Mouse (Mus musculus) forebrain, postnatal 0 days (tissue): Measurements from ENCODE around the gene Nfam1. TPM values are rescaled to one million over a fixed set of nuclear protein-coding genes. Genes with fewer than 3 reads are reported as not detected.

Source experiments
- ATAC-seq: fragments of 200-750 bp; cut with Nextera tagmentation; 2 replicates; pipeline ENCODE4 v1.8.0; 2017; ENCODE audit warnings: mild to moderate bottlenecking, moderate library complexity
- DNase-seq: peaks from one replicate; pipeline ENCODE4 v3.0.0-alpha.2; 2015
- H3K27ac ChIP-seq: fragments of 300-500 bp; sonication (generic); 2 replicates; pipeline ENCODE4 v1.5.1; 2014; ENCODE audit warnings: low read depth, mild to moderate bottlenecking, antibody characterized with exemption, low read length, moderate library complexity, mixed read lengths
- H3K27me3 ChIP-seq: fragments of 300-500 bp; sonication (generic); 2 replicates; pipeline ENCODE4 v1.6.1; 2014; ENCODE audit warnings: mild to moderate bottlenecking, low read length, mixed read lengths; ENCODE audit not compliant: insufficient read depth
- H3K36me3 ChIP-seq: fragments of 300-500 bp; sonication (generic); 2 replicates; pipeline ENCODE4 v1.6.1; 2014; ENCODE audit warnings: mild to moderate bottlenecking, moderate library complexity; ENCODE audit not compliant: insufficient read depth
- H3K4me1 ChIP-seq: fragments of 300-500 bp; sonication (generic); 2 replicates; pipeline ENCODE4 v1.6.1; 2014; ENCODE audit warnings: antibody characterized with exemption; ENCODE audit not compliant: insufficient read depth
- H3K4me2 ChIP-seq: fragments of 300-500 bp; sonication (generic); 2 replicates; pipeline ENCODE4 v1.6.1; 2014; ENCODE audit warnings: low read depth, mild to moderate bottlenecking, moderate library complexity
- H3K4me3 ChIP-seq: fragments of 300-500 bp; sonication (generic); 2 replicates; pipeline ENCODE4 v1.5.1; 2014; ENCODE audit warnings: low read depth, low read length, mixed read lengths
- H3K9ac ChIP-seq: fragments of 300-500 bp; sonication (generic); 2 replicates; pipeline ENCODE4 v1.6.1; 2014; ENCODE audit warnings: mild to moderate bottlenecking
- H3K9me3 ChIP-seq: fragments of 300-500 bp; sonication (generic); 2 replicates; pipeline ENCODE4 v1.6.1; 2016; ENCODE audit warnings: low read length
- CTCF ChIP-seq: sonication (generic); IDR thresholded peaks from 2 replicates; pipeline ENCODE4 v1.5.1; 2016; ENCODE audit warnings: antibody characterized with exemption, control low read depth, low read depth
- WGBS: fragments of 180-500 bp; shearing (Covaris S2); extraction: QIAGEN DNeasy Blood & Tissue Kit; methylation state at CpG from one replicate; pipeline ENCODE4 v1.1.7; 2014; 5-methylcytosine and 5-hydroxymethylcytosine counted together
- polyA plus RNA-seq: library from polyadenylated mRNA; unstranded; fragments of >200 nt; fragmentation: Nextera tagmentation; extraction: Ambion mirVana; gene quantifications from 2 replicates; pipeline ENCODE4 v1.2.1, GENCODE M21; 2015
- total RNA-seq: library from RNA; depleted of rRNA; stranded (reverse); fragments of >200 nt; gene quantifications from 2 replicates; pipeline ENCODE4 v1.2.3, GENCODE M21; 2014

The Nfam1 gene
- total and polyA plus RNA-seq, 2 experiments from 2014 or later: 1.8 to 2.9 TPM

DNA sequence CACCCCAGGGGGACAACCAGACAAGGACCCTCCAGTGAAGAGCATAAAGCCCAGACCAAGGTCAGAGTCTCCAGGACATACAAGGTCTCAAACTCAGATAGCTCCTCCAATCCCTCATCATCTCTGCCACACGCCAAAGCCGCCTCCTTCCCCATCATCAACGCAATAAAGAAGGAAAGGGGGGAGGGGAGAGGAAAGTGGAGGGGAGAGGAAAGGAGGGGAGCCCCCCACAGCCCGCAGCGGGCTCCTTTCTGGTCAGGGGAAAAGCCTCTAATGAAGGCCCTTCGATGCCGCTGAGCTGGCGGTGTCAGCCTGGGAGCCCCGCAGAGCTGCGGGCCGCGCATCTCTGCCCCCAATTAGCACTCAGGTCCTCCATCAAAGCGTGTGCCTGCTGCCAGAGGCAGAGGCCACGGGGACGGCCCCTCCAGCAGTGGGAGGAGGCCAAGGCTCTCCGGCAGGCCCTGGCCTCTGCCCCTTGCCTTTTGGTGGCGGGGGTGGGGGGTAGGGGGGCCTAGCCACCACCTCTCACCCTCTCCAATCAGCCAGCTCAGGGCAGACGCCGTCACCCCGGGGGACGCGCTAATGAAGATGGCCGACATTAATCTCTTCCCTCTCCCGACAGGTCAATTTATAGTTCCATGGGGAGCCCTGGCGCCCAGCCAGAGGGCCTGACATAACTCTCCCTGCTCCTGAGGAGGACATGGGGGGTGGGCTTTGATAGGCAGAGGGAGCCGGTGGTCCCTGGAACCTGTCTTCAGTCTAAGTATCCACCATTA, 72.1 kb downstream of the Nfam1 start:
- Histone ChIP-seq H3K4me1 (peaks cover 45% of the 10 kb centered on the region), H3K9ac (peak overlapping the region; percentile 66), H3K27ac (peak overlapping the region; percentile 47), H3K9me3 (no peaks in the 10 kb centered on the region), H3K4me3 (peak overlapping the region; percentile 63), H3K27me3 (no peaks in the 10 kb centered on the region), H3K4me2 (peak overlapping the region; percentile 91), H3K36me3 (no peaks in the 10 kb centered on the region)
- ATAC-seq: no peak
- 4% methylated on average over 24 of the region's 26 CpGs for WGBS
- TF ChIP-seq CTCF: no peak
- peak; percentile 62 for DNase-seq

DNA sequence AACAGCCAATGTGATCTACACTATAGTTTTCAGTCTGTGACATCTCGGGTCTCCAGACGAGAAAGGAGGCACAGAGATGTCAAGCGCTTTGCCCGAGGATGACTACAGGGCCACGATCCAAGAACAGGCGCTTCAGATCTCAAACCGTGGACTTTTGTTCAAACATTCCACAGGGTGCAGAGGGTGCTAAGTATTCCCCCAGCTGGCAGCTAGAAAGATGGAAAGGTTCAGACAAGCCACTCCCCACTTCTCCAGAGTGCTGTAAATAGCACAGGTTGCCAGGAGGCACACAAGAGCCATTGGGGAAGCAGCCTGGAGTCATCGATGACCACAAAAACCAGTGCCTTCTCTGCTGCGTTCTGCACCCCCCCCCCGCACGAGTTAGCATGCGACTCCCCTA, 74.0 kb downstream of the Nfam1 start:
- Histone ChIP-seq H3K4me3 (peak overlapping the region; percentile 17; the same call in 1 of the 2 replicates), H3K4me2 (peak overlapping the region; percentile 91), H3K36me3 (peaks cover 8% of the 10 kb centered on the region; the same call in 1 of the 2 replicates), H3K9me3 (no peaks in the 10 kb centered on the region), H3K9ac (peak overlapping the region; percentile 43; the same call in 1 of the 2 replicates), H3K27me3 (no peaks in the 10 kb centered on the region), H3K27ac (peak overlapping the region; percentile 58), H3K4me1 (peaks cover 38% of the 10 kb centered on the region)
- DNase-seq (no peak), ATAC-seq (no peak)
- TF ChIP-seq CTCF: no peak
- 39% methylated on average over 12 of the region's 12 CpGs for WGBS

DNA sequence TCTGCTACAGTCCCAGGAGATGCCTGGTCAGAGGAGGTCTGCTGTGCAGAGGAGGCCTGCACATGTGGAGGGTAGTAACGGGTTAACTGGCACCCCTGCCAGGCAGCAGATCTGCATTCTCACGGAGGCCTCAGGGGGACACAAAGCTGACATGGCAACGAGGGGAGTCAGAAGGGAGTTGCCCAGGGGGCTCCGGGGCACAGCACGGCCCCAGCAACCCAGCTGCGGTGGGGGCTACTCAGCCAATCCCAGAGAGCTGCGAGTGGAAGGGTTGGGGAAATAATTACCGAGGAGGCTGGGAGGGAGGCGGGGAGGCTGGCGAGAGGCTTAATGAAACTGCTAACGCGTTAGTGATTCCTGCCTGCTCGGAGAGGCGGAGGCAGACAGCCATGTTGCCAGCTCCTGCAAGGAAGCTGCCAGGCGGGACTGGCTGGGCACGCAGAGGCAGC, 74.8 kb downstream of the Nfam1 start:
- 4% methylated on average over 16 of the region's 16 CpGs for WGBS
- peak; percentile 81 for ATAC-seq

DNA sequence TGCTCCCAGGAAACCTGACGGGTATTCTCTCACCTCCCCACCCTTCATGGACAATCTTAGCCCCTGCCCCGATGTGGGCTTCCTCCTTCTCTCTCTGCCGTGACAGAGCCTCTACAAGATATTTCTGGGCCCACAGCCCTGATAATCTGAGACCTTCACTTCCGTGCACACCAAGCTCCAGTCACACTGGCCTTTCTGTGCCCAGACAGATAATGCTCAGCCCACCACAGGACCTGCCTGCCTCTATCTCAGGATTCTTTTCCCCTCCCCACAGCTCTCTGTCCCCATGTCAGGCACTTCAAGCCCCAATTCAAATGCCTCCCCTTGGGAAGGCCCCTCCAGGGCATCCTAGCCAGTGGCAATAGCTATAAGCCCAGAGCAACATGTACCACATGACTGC, 76.4 kb downstream of the Nfam1 start:
- no peak overlapping the region for H3K4me3 ChIP-seq
- peaks cover 8% of the 10 kb centered on the region; the same call in 1 of the 2 replicates for H3K36me3 ChIP-seq
- H3K27me3 ChIP-seq: no peaks in the 10 kb centered on the region
- H3K9ac ChIP-seq: no peak overlapping the region
- H3K4me2 ChIP-seq: no peak overlapping the region
- DNase-seq: no peak
- peaks cover 37% of the 10 kb centered on the region for H3K4me1 ChIP-seq
- no peak overlapping the region for H3K27ac ChIP-seq
- H3K9me3 ChIP-seq: no peaks in the 10 kb centered on the region
- ATAC-seq: no peak
- 78% methylated on average over 4 of the region's 4 CpGs for WGBS
- TF ChIP-seq CTCF: no peak

More for the DNA sequence above, 74.8 kb downstream of the Nfam1 start:
- DNase-seq: peak; percentile 82
- peaks cover 8% of the 10 kb centered on the region; the same call in 1 of the 2 replicates for H3K36me3 ChIP-seq
- H3K4me1 ChIP-seq: peaks cover 36% of the 10 kb centered on the region
- H3K27me3 ChIP-seq: no peaks in the 10 kb centered on the region
- peak overlapping the region; percentile 43 for H3K9ac ChIP-seq
- no peaks in the 10 kb centered on the region for H3K9me3 ChIP-seq
- peak overlapping the region; percentile 91 for H3K4me2 ChIP-seq
- TF ChIP-seq CTCF: peak; percentile 18; the same call in 1 of the 2 replicates
- peak overlapping the region; percentile 58 for H3K27ac ChIP-seq
- peak overlapping the region; percentile 17 for H3K4me3 ChIP-seq

DNA sequence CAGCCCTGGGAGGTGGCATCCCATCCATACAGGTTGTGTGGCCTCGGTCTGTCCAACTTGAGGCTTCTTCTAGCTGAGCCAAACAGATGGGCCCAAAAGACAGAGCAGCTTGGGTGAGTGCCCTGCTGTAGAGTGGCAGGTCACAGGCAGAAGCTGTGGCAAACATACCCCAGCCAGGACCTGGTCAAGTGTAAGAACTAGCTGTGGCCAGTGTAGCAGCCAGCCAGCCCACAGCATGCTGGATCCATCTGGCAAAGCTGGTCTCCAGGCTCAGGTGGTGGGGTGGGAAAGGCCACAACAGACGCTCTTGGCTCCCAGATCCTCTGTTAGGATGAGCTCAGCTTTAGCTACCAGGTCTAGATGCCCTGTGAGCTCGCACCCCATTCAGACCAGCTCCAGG, 76.8 kb downstream of the Nfam1 start:
- Histone ChIP-seq H3K4me2 (no peak overlapping the region), H3K4me3 (no peak overlapping the region), H3K9ac (no peak overlapping the region), H3K27ac (no peak overlapping the region), H3K9me3 (no peaks in the 10 kb centered on the region), H3K4me1 (peaks cover 33% of the 10 kb centered on the region), H3K27me3 (no peaks in the 10 kb centered on the region), H3K36me3 (peaks cover 8% of the 10 kb centered on the region; the same call in 1 of the 2 replicates)
- TF ChIP-seq CTCF: no peak
- WGBS: 72% methylated on average over 3 of the region's 3 CpGs
- ATAC-seq (no peak), DNase-seq (no peak)

DNA sequence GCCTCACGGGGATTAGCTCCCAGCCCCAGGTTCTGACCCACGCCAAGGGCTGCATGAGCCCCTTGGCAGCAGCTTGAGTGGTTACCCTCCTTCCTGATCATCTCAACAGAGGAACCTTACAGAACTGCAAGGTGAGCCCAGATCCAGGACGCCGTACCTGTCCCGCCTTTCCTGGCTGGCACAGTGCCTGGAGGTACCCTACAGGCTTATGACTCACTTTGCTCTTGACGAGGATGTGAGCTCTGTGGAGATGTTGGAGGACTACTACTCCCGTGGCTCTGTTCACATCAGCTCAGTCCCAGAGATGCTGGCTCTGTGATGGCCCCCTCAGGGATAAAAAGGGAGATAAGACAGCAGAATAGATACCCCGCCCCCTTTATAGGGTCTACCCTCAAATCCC, 77.8 kb downstream of the Nfam1 start:
- Histone ChIP-seq H3K27me3 (no peaks in the 10 kb centered on the region), H3K9ac (no peak overlapping the region), H3K4me1 (peaks cover 29% of the 10 kb centered on the region), H3K36me3 (peaks cover 8% of the 10 kb centered on the region; the same call in 1 of the 2 replicates), H3K4me3 (no peak overlapping the region), H3K27ac (no peak overlapping the region), H3K9me3 (no peaks in the 10 kb centered on the region), H3K4me2 (no peak overlapping the region)
- no peak for DNase-seq
- 81% methylated on average over 8 of the region's 8 CpGs for WGBS
- TF ChIP-seq CTCF: no peak
- ATAC-seq: no peak

DNA sequence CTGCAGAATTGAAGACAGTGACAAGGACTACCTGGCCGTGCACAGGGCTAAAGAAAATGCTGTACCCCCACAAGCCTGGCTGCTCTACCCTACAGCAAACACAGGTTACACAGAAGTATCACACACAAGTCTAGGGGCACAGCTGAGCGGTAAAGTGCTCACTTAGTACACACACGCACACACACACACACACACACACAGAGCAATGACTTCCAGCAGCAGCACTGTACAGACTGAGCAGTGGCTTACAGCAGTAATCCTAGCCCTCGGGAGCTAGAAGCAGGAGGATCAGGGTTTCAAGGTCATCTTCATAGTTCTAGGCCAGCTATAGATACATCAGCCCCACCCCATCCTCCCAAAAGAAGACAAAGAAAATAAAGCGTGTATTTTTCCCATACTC, 79.1 kb downstream of the Nfam1 start:
- no peaks in the 10 kb centered on the region for H3K27me3 ChIP-seq
- no peaks in the 10 kb centered on the region for H3K9me3 ChIP-seq
- no peak overlapping the region for H3K4me3 ChIP-seq
- H3K27ac ChIP-seq: no peak overlapping the region
- H3K36me3 ChIP-seq: peaks cover 8% of the 10 kb centered on the region; the same call in 1 of the 2 replicates
- H3K9ac ChIP-seq: no peak overlapping the region
- ATAC-seq (no peak), DNase-seq (peak; percentile 39)
- 57% methylated on average over 5 of the region's 5 CpGs for WGBS
- H3K4me1 ChIP-seq: peaks cover 18% of the 10 kb centered on the region; the same call in 1 of the 2 replicates
- no peak overlapping the region for H3K4me2 ChIP-seq
- no peak for TF ChIP-seq CTCF
